Mouse (Mus musculus) MEL (cell line): ENCODE data around the gene Klri1. TPM values are rescaled to one million over a fixed set of nuclear protein-coding genes. Genes with fewer than 3 reads are reported as not detected.
"Not testable (repeated sequence)": the region's sequence is repeated elsewhere in the genome, so short reads cannot be mapped to it uniquely, and the experiment has no call there.

Experiments used
- DNase-seq: peaks from one replicate; pipeline ENCODE4 v3.0.0; 2011; ENCODE audit warnings: low read depth, low spot score
- H3K27ac ChIP-seq: 2 replicates; pipeline ENCODE4 v1.5.1; 2012; ENCODE audit warnings: low read depth, mild to moderate bottlenecking, control low read depth, low read length, moderate library complexity; ENCODE audit not compliant: control insufficient read depth
- H3K27me3 ChIP-seq, 2 experiments: fragments of 150-350 bp in 1 of 2; sonication (generic) in 1 of 2; 2 replicates each; pipeline ENCODE4 v1.6.1; 2012; ENCODE audit warnings: low read length in 2 of 2, mild to moderate bottlenecking in 2 of 2, improper control_type of control experiment in 1 of 2, moderate library complexity in 1 of 2; ENCODE audit not compliant: insufficient read depth in 2 of 2, control insufficient read depth in 1 of 2
- H3K36me3 ChIP-seq, 2 experiments: 2 replicates each; pipeline ENCODE4 v1.6.1; 2012 to 2014; ENCODE audit warnings: low read length in 2 of 2, improper control_type of control experiment in 1 of 2, inconsistent platforms in 1 of 2, mild to moderate bottlenecking in 1 of 2; ENCODE audit not compliant: insufficient read depth in 2 of 2, control insufficient read depth in 1 of 2
- H3K4me1 ChIP-seq, 2 experiments: fragments of 150-350 bp in 1 of 2; sonication (generic) in 1 of 2; 2 replicates each; pipeline ENCODE4 v1.6.1; 2012; ENCODE audit warnings: low read length in 2 of 2, improper control_type of control experiment in 1 of 2, mild to moderate bottlenecking in 1 of 2; ENCODE audit not compliant: insufficient read depth in 2 of 2, control insufficient read depth in 1 of 2
- H3K4me3 ChIP-seq, 2 experiments: fragments of 150-350 bp in 1 of 2; sonication (generic) in 1 of 2; 2 replicates each; pipeline ENCODE4 v1.5.1; 2012; ENCODE audit warnings: low read depth in 2 of 2, low read length in 2 of 2, mild to moderate bottlenecking in 2 of 2, moderate library complexity in 2 of 2, control low read depth in 1 of 2, improper control_type of control experiment in 1 of 2; ENCODE audit not compliant: control insufficient read depth in 1 of 2, insufficient read depth in 1 of 2
- H3K79me2 ChIP-seq: 2 replicates; pipeline ENCODE4 v1.6.1; 2012; ENCODE audit warnings: mild to moderate bottlenecking, low read length, moderate library complexity; ENCODE audit not compliant: control insufficient read depth, poor library complexity, insufficient read depth
- H3K9ac ChIP-seq: 2 replicates; pipeline ENCODE4 v1.6.1; 2012; ENCODE audit warnings: low read depth, mild to moderate bottlenecking, control low read depth, low read length, moderate library complexity; ENCODE audit not compliant: control insufficient read depth, poor library complexity, severe bottlenecking
- H3K9me3 ChIP-seq: fragments of 150-350 bp; sonication (generic); replicated peaks from 2 replicates; pipeline ENCODE4 v1.6.1; 2012; ENCODE audit warnings: mild to moderate bottlenecking, low read length, improper control_type of control experiment, moderate library complexity; ENCODE audit not compliant: insufficient read depth
- CHD1 ChIP-seq: IDR thresholded peaks from 2 replicates; pipeline ENCODE4 v1.6.1; 2012; ENCODE audit warnings: low read depth, mild to moderate bottlenecking, inconsistent platforms, low read length, improper control_type of control experiment
- ELF1 ChIP-seq: IDR thresholded peaks from 2 replicates; pipeline ENCODE4 v1.6.1; 2014; ENCODE audit warnings: low read depth, mild to moderate bottlenecking, inconsistent platforms, low read length, improper control_type of control experiment, moderate library complexity
- EP300 ChIP-seq, 2 experiments: IDR thresholded peaks; 2 replicates each; pipeline ENCODE4 v1.6.1; 2011; ENCODE audit warnings: improper control_type of control experiment in 2 of 2, low read length in 2 of 2, low read depth in 1 of 2, mild to moderate bottlenecking in 1 of 2
- ETS1 ChIP-seq: IDR thresholded peaks from 2 replicates; pipeline ENCODE4 v1.6.1; 2012; ENCODE audit warnings: low read depth, mild to moderate bottlenecking, inconsistent platforms, low read length, improper control_type of control experiment, moderate library complexity
- MAFK ChIP-seq: IDR thresholded peaks from 2 replicates; pipeline ENCODE4 v1.6.1; 2011; ENCODE audit warnings: low read depth, mild to moderate bottlenecking, low read length, improper control_type of control experiment, borderline replicate concordance
- MAX ChIP-seq: IDR thresholded peaks from 2 replicates; pipeline ENCODE4 v1.6.1; 2011; ENCODE audit warnings: low read length, improper control_type of control experiment
- MAZ ChIP-seq: IDR thresholded peaks from 2 replicates; pipeline ENCODE4 v1.6.1; 2012; ENCODE audit warnings: low read depth, mild to moderate bottlenecking, inconsistent platforms, low read length, improper control_type of control experiment
- MYC ChIP-seq: IDR thresholded peaks from 2 replicates; pipeline ENCODE4 v1.6.1; 2011; ENCODE audit warnings: low read depth, mild to moderate bottlenecking, low read length, improper control_type of control experiment, moderate library complexity
- POLR2A ChIP-seq, 2 experiments: IDR thresholded peaks; 2 replicates each; pipeline ENCODE4 v1.6.1; 2011 to 2012; ENCODE audit warnings: low read length in 2 of 2, mild to moderate bottlenecking in 2 of 2, control low read depth in 1 of 2, improper control_type of control experiment in 1 of 2, low read depth in 1 of 2, moderate library complexity in 1 of 2; ENCODE audit not compliant: control insufficient read depth in 1 of 2, insufficient read depth in 1 of 2, poor library complexity in 1 of 2
- RAD21 ChIP-seq: IDR thresholded peaks from 2 replicates; pipeline ENCODE4 v1.6.1; 2011; ENCODE audit warnings: mild to moderate bottlenecking, low read depth, low read length, improper control_type of control experiment
- SMC3 ChIP-seq: IDR thresholded peaks from 2 replicates; pipeline ENCODE4 v1.6.1; 2011; ENCODE audit warnings: low read depth, low read length, improper control_type of control experiment
- TAL1 ChIP-seq: IDR thresholded peaks from 2 replicates; pipeline ENCODE4 v1.6.1; 2012; ENCODE audit warnings: mild to moderate bottlenecking, inconsistent platforms, low read length, moderate library complexity, mixed read lengths
- UBTF ChIP-seq: IDR thresholded peaks from 2 replicates; pipeline ENCODE4 v1.6.1; 2012; ENCODE audit warnings: low read depth, mild to moderate bottlenecking, inconsistent platforms, low read length, improper control_type of control experiment, moderate library complexity, borderline replicate concordance; ENCODE audit not compliant: insufficient read depth
- USF1 ChIP-seq: IDR thresholded peaks from 2 replicates; pipeline ENCODE4 v1.6.1; 2014; ENCODE audit warnings: low read depth, mild to moderate bottlenecking, inconsistent platforms, low read length, improper control_type of control experiment, moderate library complexity
- ZC3H11A ChIP-seq: IDR thresholded peaks from 2 replicates; pipeline ENCODE4 v1.6.1; 2012; ENCODE audit warnings: low read depth, mild to moderate bottlenecking, inconsistent platforms, low read length, improper control_type of control experiment
- ZKSCAN1 ChIP-seq: IDR thresholded peaks from 2 replicates; pipeline ENCODE4 v1.6.1; 2012; ENCODE audit warnings: low read depth, mild to moderate bottlenecking, inconsistent platforms, low read length, improper control_type of control experiment, moderate library complexity
- ZMIZ1 ChIP-seq: IDR thresholded peaks from 2 replicates; pipeline ENCODE4 v1.6.1; 2012; ENCODE audit warnings: low read depth, mild to moderate bottlenecking, inconsistent platforms, low read length, improper control_type of control experiment, moderate library complexity
- ZNF384 ChIP-seq: IDR thresholded peaks from 2 replicates; pipeline ENCODE4 v1.6.1; 2012; ENCODE audit warnings: low read depth, mild to moderate bottlenecking, inconsistent platforms, low read length, improper control_type of control experiment
- polyA plus RNA-seq, 2 experiments: library from polyadenylated mRNA; stranded (reverse) in 1 of 2; unstranded in 1 of 2; fragments of >175 nt in 1 of 2; fragments of >200 nt in 1 of 2; gene quantifications; 2 replicates each; pipeline versions ENCODE4 v1.2.1 to v1.2.4; 2012; ENCODE audit warnings: low replicate concordance in 2 of 2, low read depth in 1 of 2; ENCODE audit not compliant: insufficient read length in 2 of 2, insufficient read depth in 1 of 2, missing spikeins in 1 of 2
- total RNA-seq: library from RNA; depleted of rRNA; stranded (reverse); fragments of 300-350 nt; gene quantifications from 2 replicates; pipeline ENCODE4 v1.2.3, GENCODE M21; 2012

Gene Klri1
- total and polyA plus RNA-seq, 3 experiments = not detected

- no peak for DNase-seq
- no peak overlapping the region for H3K27ac ChIP-seq
- H3K36me3 ChIP-seq = no peaks in the 10 kb centered on the region
- no peak overlapping the region for H3K4me3 ChIP-seq
- H3K79me2 ChIP-seq = no peaks in the 10 kb centered on the region
- H3K9me3 ChIP-seq = no peaks in the 10 kb centered on the region
- H3K9ac ChIP-seq = no peak overlapping the region
- no peaks in the 10 kb centered on the region for H3K27me3 ChIP-seq
- no peaks in the 10 kb centered on the region for H3K4me1 ChIP-seq
- no peak for TF ChIP-seq ETS1
- no peak for TF ChIP-seq TAL1
- no peak for TF ChIP-seq UBTF
- TF ChIP-seq CHD1 = no peak
- no peak for TF ChIP-seq ZC3H11A
- no peak for TF ChIP-seq ZMIZ1
- TF ChIP-seq ELF1 = no peak
- no peak for TF ChIP-seq RAD21
- no peak for TF ChIP-seq EP300 (IDR thresholded peaks at IDR 0.05; ENCODE audit: low read depth in 1 of 2, low read length in 2 of 2)
- TF ChIP-seq ZNF384 = no peak
- no peak for TF ChIP-seq MAX
- no peak for TF ChIP-seq SMC3
- TF ChIP-seq MAFK = no peak
- TF ChIP-seq POLR2A (IDR thresholded peaks at IDR 0.05; ENCODE audit: control insufficient read depth in 1 of 2, insufficient read depth in 1 of 2, low read depth in 1 of 2, low read length in 2 of 2, poor library complexity in 1 of 2) = no peak
Observed at GRCm38 (mm10) chr6:129721390-129721789, 4.5 kb upstream of the Klri1 start.

- H3K36me3 ChIP-seq = no peaks in the 10 kb centered on the region
- H3K27ac ChIP-seq = no peak overlapping the region
- no peaks in the 10 kb centered on the region for H3K9me3 ChIP-seq
- H3K4me1 ChIP-seq = no peaks in the 10 kb centered on the region
- no peak overlapping the region for H3K9ac ChIP-seq
- H3K4me3 ChIP-seq = no peak overlapping the region
- H3K79me2 ChIP-seq = no peaks in the 10 kb centered on the region
- TF ChIP-seq USF1 (no peak), MYC (no peak), MAX (no peak)
- TF ChIP-seq, all 39 proteins: peak for 0
- DNase-seq = no peak
- H3K27me3 ChIP-seq = no peaks in the 10 kb centered on the region
Observed at GRCm38 (mm10) chr6:129720487-129720886, 3.6 kb upstream of the Klri1 start.

- Histone ChIP-seq H3K4me1 (no peaks in the 10 kb centered on the region), H3K36me3 (no peaks in the 10 kb centered on the region), H3K9me3 (no peaks in the 10 kb centered on the region), H3K79me2 (no peaks in the 10 kb centered on the region), H3K4me3 (no peak overlapping the region), H3K27me3 (no peaks in the 10 kb centered on the region), H3K9ac (no peak overlapping the region), H3K27ac (no peak overlapping the region)
- DNase-seq = peak; percentile 7
- TF ChIP-seq MAZ = no peak
- TF ChIP-seq ZKSCAN1 = no peak
- TF ChIP-seq USF1 = no peak
Observed at GRCm38 (mm10) chr6:129713566-129713965, 3.4 kb downstream of the Klri1 start.

GRCm38 (mm10) chr6:129691436-129691835 lies 25.5 kb downstream of the Klri1 start:
- not testable (repeated sequence) for H3K27ac ChIP-seq, H3K36me3 ChIP-seq, H3K4me3 ChIP-seq, H3K9me3 ChIP-seq, H3K9ac ChIP-seq, H3K79me2 ChIP-seq, DNase-seq, H3K27me3 ChIP-seq, H3K4me1 ChIP-seq
